Mouse (Mus musculus) skeletal muscle tissue, postnatal 0 days (tissue): ENCODE measurements around the gene Fam219b. TPM values are rescaled to one million over a fixed set of nuclear protein-coding genes. Genes with fewer than 3 reads are reported as not detected.

Experiments
- polyA plus RNA-seq: library from polyadenylated mRNA; unstranded; fragments of >200 nt; fragmentation: Nextera tagmentation; extraction: Ambion mirVana; gene quantifications from 2 replicates; pipeline ENCODE4 v1.2.1, GENCODE M21; 2015

Fam219b gene
- polyA plus RNA-seq = 10.2 and 12.0 TPM in 2 replicates

GRCm38 (mm10) chr9:57537044-57537727 lies at the start of gene Fam219b:
Gene Fam219b, plus strand, starts transcription at chr9:57537528.

GRCm38 (mm10) chr9:57503622-57504380 lies 33.5 kb upstream of the Fam219b start, which contains the start of gene Rpp25:
Gene Rpp25, plus strand, starts transcription at chr9:57504026.

GRCm38 (mm10) chr9:57521056-57521911 lies 16.0 kb upstream of the Fam219b start, which contains the start of gene Cox5a:
Gene Cox5a, plus strand, starts transcription at chr9:57521274.

GRCm38 (mm10) chr9:57552139-57552887 lies 15.0 kb downstream of the Fam219b start, which contains the start of gene Mpi:
Gene Mpi, minus strand, starts transcription at chr9:57552763.

GRCm38 (mm10) chr9:57560861-57561710 lies 23.8 kb downstream of the Fam219b start, which contains the start of gene Scamp2:
Gene Scamp2, plus strand, starts transcription at chr9:57560943.

GRCm38 (mm10) chr9:57589224-57590126 lies 52.1 kb downstream of the Fam219b start, which contains the start of gene Ulk3:
Gene Ulk3, plus strand, starts transcription at chr9:57589452.

Other genes with a start within 250 kb of the Fam219b start
- 14.5 and 14.9 TPM in 2 replicates for gene Ppcdc, start 97.4 kb upstream of the Fam219b start, polyA plus RNA-seq
- 7.9 and 8.3 TPM in 2 replicates for gene Scamp5, start 69.5 kb upstream of the Fam219b start, polyA plus RNA-seq
- 0.18 and 0.19 TPM in 2 replicates for gene Rpp25, start 33.5 kb upstream of the Fam219b start, polyA plus RNA-seq
- gene Cox5a, start 16.3 kb upstream of the Fam219b start, polyA plus RNA-seq = 1,582 and 1,881 TPM in 2 replicates
- gene Mpi, start 15.2 kb downstream of the Fam219b start, polyA plus RNA-seq = 118 and 126 TPM in 2 replicates
- 77.4 and 83.4 TPM in 2 replicates for gene Scamp2, start 23.4 kb downstream of the Fam219b start, polyA plus RNA-seq
- 7.6 and 10.5 TPM in 2 replicates for gene Ulk3, start 51.9 kb downstream of the Fam219b start, polyA plus RNA-seq
- gene Cplx3, start 68.8 kb downstream of the Fam219b start, polyA plus RNA-seq = 0.09 and 0.10 TPM in 2 replicates
- gene Lman1l, start 83.2 kb downstream of the Fam219b start, polyA plus RNA-seq = not detected in 2 replicates
- gene Csk, start 116.1 kb downstream of the Fam219b start, polyA plus RNA-seq = 10.5 and 13.5 TPM in 2 replicates
- not detected in 2 replicates for gene Cyp1a2, start 146.2 kb downstream of the Fam219b start, polyA plus RNA-seq
- not detected in 2 replicates for gene Cyp1a1, start 150.4 kb downstream of the Fam219b start, polyA plus RNA-seq
- gene Edc3, start 171.0 kb downstream of the Fam219b start, polyA plus RNA-seq = 11.0 and 11.1 TPM in 2 replicates
- gene Clk3, start 228.3 kb downstream of the Fam219b start, polyA plus RNA-seq = 33.6 and 34.7 TPM in 2 replicates